Mouse (Mus musculus) heart, embryonic 11.5 days (tissue): ENCODE results near the gene Ssr1. TPM values are rescaled to one million over a fixed set of nuclear protein-coding genes. Genes with fewer than 3 reads are reported as not detected.
A peak's percentile ranks its signal among the peaks of the same experiment; 100 is the strongest.

Experiments
- ATAC-seq: fragments of 200-750 bp; cut with Nextera tagmentation; replicated peaks from 2 replicates; pipeline ENCODE4 v1.8.0; 2017; ENCODE audit warnings: moderate library complexity; ENCODE audit not compliant: insufficient number of reproducible peaks, low FRiP score, low TSS enrichment
- H3K27ac ChIP-seq: fragments of 300-500 bp; sonication (generic); 2 replicates; pipeline ENCODE4 v1.5.1; 2014; ENCODE audit warnings: mild to moderate bottlenecking, low read depth, low read length
- H3K27me3 ChIP-seq: fragments of 300-500 bp; sonication (generic); 2 replicates; pipeline ENCODE4 v1.6.1; 2014; ENCODE audit warnings: mild to moderate bottlenecking, low read length, mixed read lengths; ENCODE audit not compliant: control insufficient read depth, insufficient read depth
- H3K36me3 ChIP-seq: fragments of 300-500 bp; sonication (generic); 2 replicates; pipeline ENCODE4 v1.6.1; 2014; ENCODE audit warnings: mild to moderate bottlenecking, low read length, moderate library complexity, mixed read lengths; ENCODE audit not compliant: control insufficient read depth, insufficient read depth
- H3K4me1 ChIP-seq: fragments of 300-500 bp; sonication (generic); 2 replicates; pipeline ENCODE4 v1.6.1; 2014; ENCODE audit warnings: low read length; ENCODE audit not compliant: control insufficient read depth, insufficient read depth
- H3K4me2 ChIP-seq: fragments of 300-500 bp; sonication (generic); 2 replicates; pipeline ENCODE4 v1.6.1; 2014; ENCODE audit warnings: mild to moderate bottlenecking, moderate library complexity
- H3K4me3 ChIP-seq: fragments of 300-500 bp; sonication (generic); 2 replicates; pipeline ENCODE4 v1.5.1; 2014; ENCODE audit warnings: low read depth, low read length
- H3K9ac ChIP-seq: fragments of 300-500 bp; sonication (generic); 2 replicates; pipeline ENCODE4 v1.6.1; 2014; ENCODE audit warnings: mild to moderate bottlenecking, low read depth, low read length, moderate library complexity
- H3K9me3 ChIP-seq: fragments of 300-500 bp; sonication (generic); replicated peaks from 2 replicates; pipeline ENCODE4 v1.6.1; 2016; ENCODE audit warnings: low read length; ENCODE audit not compliant: control insufficient read depth
- WGBS: fragments of 180-500 bp; shearing (Covaris S2); extraction: QIAGEN DNeasy Blood & Tissue Kit; methylation state at CpG from one replicate; pipeline ENCODE4 v1.1.7; 2014; ENCODE audit not compliant: insufficient replicate concordance; 5-methylcytosine and 5-hydroxymethylcytosine counted together
- polyA plus RNA-seq: library from polyadenylated mRNA; unstranded; fragments of >200 nt; fragmentation: Nextera tagmentation; extraction: Ambion mirVana; gene quantifications from 2 replicates; pipeline ENCODE4 v1.2.1, GENCODE M21; 2014

Gene Ssr1
- 100 and 126 TPM in 2 replicates for polyA plus RNA-seq

- peaks cover 14% of the 10 kb centered on the region for H3K36me3 ChIP-seq
- H3K4me2 ChIP-seq, result peak within 1 kb of the TSS; percentile 86
- under 1% methylated on average over 85 of the region's 89 CpGs for WGBS
- H3K9ac ChIP-seq, result peak within 1 kb of the TSS; percentile 97
- H3K4me1 ChIP-seq, result peaks cover 5% of the 10 kb centered on the region; the same call in 1 of the 2 replicates
- no peaks in the 10 kb centered on the region for H3K9me3 ChIP-seq
- H3K27ac ChIP-seq, result peak within 1 kb of the TSS; percentile 93
- ATAC-seq, result peak; percentile 98
- H3K27me3 ChIP-seq, result no peaks in the 10 kb centered on the region
- H3K4me3 ChIP-seq, result peak within 1 kb of the TSS; percentile 95
Observed at GRCm38 (mm10) chr13:37993704-37994404, at the start of gene Ssr1. Ssr1 (minus strand) TSS chr13:37994217.

- peak overlapping the region; percentile 84 for H3K4me3 ChIP-seq
- H3K4me2 ChIP-seq, result peak overlapping the region; percentile 64
- no peak for ATAC-seq
- 46% methylated on average over 12 of the region's 12 CpGs for WGBS
- peak overlapping the region; percentile 84 for H3K9ac ChIP-seq
- no peaks in the 10 kb centered on the region for H3K27me3 ChIP-seq
- H3K4me1 ChIP-seq, result peaks cover 8% of the 10 kb centered on the region; the same call in 1 of the 2 replicates
- peaks cover 6% of the 10 kb centered on the region; the same call in 1 of the 2 replicates for H3K36me3 ChIP-seq
- no peak overlapping the region for H3K27ac ChIP-seq
- H3K9me3 ChIP-seq, result no peaks in the 10 kb centered on the region
Observed at GRCm38 (mm10) chr13:38037811-38038210, 43.8 kb upstream of the Ssr1 start.

GRCm38 (mm10) chr13:38037044-38037687 is 43.1 kb upstream of the Ssr1 start, which contains the start of gene Cage1:
Cage1 (minus strand) TSS chr13:38037069.
- Histone ChIP-seq H3K36me3 (0 out of 2 replicates have a peak, but pooled peaks cover 6% of the 10 kb centered on the region), H3K4me3 (peak within 1 kb of the TSS; percentile 84), H3K27me3 (no peaks in the 10 kb centered on the region), H3K9ac (peak within 1 kb of the TSS; percentile 84), H3K4me2 (peak within 1 kb of the TSS; percentile 64), H3K9me3 (no peaks in the 10 kb centered on the region), H3K27ac (peak within 1 kb of the TSS; percentile 74), H3K4me1 (peaks cover 8% of the 10 kb centered on the region; the same call in 1 of the 2 replicates)
- ATAC-seq, result peak; percentile 84
- 1% methylated on average over 47 of the region's 47 CpGs for WGBS

- H3K36me3 ChIP-seq, result 0 out of 2 replicates have a peak, but pooled peaks cover 3% of the 10 kb centered on the region
- peak within 1 kb of the TSS; percentile 84 for H3K9ac ChIP-seq
- no peaks in the 10 kb centered on the region for H3K9me3 ChIP-seq
- peak within 1 kb of the TSS; percentile 64 for H3K4me2 ChIP-seq
- peak; percentile 66 for ATAC-seq
- peaks cover 8% of the 10 kb centered on the region; the same call in 1 of the 2 replicates for H3K4me1 ChIP-seq
- H3K27ac ChIP-seq, result peak within 1 kb of the TSS; percentile 74
- H3K27me3 ChIP-seq, result no peaks in the 10 kb centered on the region
- H3K4me3 ChIP-seq, result peak within 1 kb of the TSS; percentile 84
- WGBS, result 8% methylated on average over 37 of the region's 37 CpGs
Observed at GRCm38 (mm10) chr13:38036343-38037043, 42.5 kb upstream of the Ssr1 start, which contains the start of gene Riok1. Riok1 (plus strand) TSS chr13:38036995.

GRCm38 (mm10) chr13:38028407-38028806 is 34.4 kb upstream of the Ssr1 start:
- Histone ChIP-seq H3K27ac (no peak overlapping the region), H3K27me3 (no peaks in the 10 kb centered on the region), H3K4me3 (no peak overlapping the region), H3K9ac (no peak overlapping the region), H3K36me3 (no peaks in the 10 kb centered on the region), H3K4me1 (no peaks in the 10 kb centered on the region), H3K9me3 (no peaks in the 10 kb centered on the region), H3K4me2 (no peak overlapping the region)
- WGBS, result 63% methylated on average over 4 of the region's 4 CpGs
- no peak for ATAC-seq

GRCm38 (mm10) chr13:38027618-38028248 is 33.7 kb upstream of the Ssr1 start:
- Histone ChIP-seq H3K27ac (no peak overlapping the region), H3K4me2 (no peak overlapping the region), H3K36me3 (no peaks in the 10 kb centered on the region), H3K4me1 (0 out of 2 replicates have a peak, but pooled peaks cover 2% of the 10 kb centered on the region), H3K4me3 (no peak overlapping the region), H3K9me3 (no peaks in the 10 kb centered on the region), H3K27me3 (no peaks in the 10 kb centered on the region), H3K9ac (no peak overlapping the region)
- 64% methylated on average over 6 of the region's 6 CpGs for WGBS
- ATAC-seq, result no peak

- H3K27ac ChIP-seq, result no peak overlapping the region
- H3K4me1 ChIP-seq, result 0 out of 2 replicates have a peak, but pooled peaks cover 2% of the 10 kb centered on the region
- H3K27me3 ChIP-seq, result no peaks in the 10 kb centered on the region
- no peak overlapping the region for H3K9ac ChIP-seq
- ATAC-seq, result no peak
- H3K36me3 ChIP-seq, result no peaks in the 10 kb centered on the region
- no peak overlapping the region for H3K4me2 ChIP-seq
- no peak overlapping the region for H3K4me3 ChIP-seq
- WGBS, result 36% methylated on average over 4 of the region's 4 CpGs
- no peaks in the 10 kb centered on the region for H3K9me3 ChIP-seq
Observed at GRCm38 (mm10) chr13:38025874-38026273, 31.9 kb upstream of the Ssr1 start.

- ATAC-seq, result no peak
- WGBS, result 58% methylated on average over 3 of the region's 3 CpGs
- no peak overlapping the region for H3K4me3 ChIP-seq
Observed at GRCm38 (mm10) chr13:38018791-38019190, 24.8 kb upstream of the Ssr1 start.

More at GRCm38 (mm10) chr13:38018791-38019190, 24.8 kb upstream of the Ssr1 start:
- Histone ChIP-seq H3K4me2 (no peak overlapping the region), H3K27ac (no peak overlapping the region), H3K27me3 (no peaks in the 10 kb centered on the region), H3K4me1 (0 out of 2 replicates have a peak, but pooled peaks cover 2% of the 10 kb centered on the region), H3K9ac (no peak overlapping the region), H3K36me3 (no peaks in the 10 kb centered on the region), H3K9me3 (0 out of 2 replicates have a peak, but pooled peaks cover 2% of the 10 kb centered on the region)
